In genomic region chr6:119371624-119372023, GRCm38 (mm10) we compare ENCODE assay signal across 26 mouse cellular contexts. TPM values are rescaled to one million over a fixed set of nuclear protein-coding genes. Genes with fewer than 3 reads are reported as not detected.
DNase-seq lines count a peak whose midpoint lies in the region; ATAC-seq and TF ChIP-seq lines count a peak whose summit lies in the region.
"Had no signal": no experiment of that assay in that cellular context is flagged by ENCODE, and none has a peak within 500 bp of the region (broad histone marks: within the 10 kb centered on the region; RNA-seq: fewer than 3 reads in every experiment).

No protein-coding gene starts in this region.

- H3K27me3 ChIP-seq in forebrain, postnatal 0 days (ENCODE audit: insufficient read depth, low read length), result no peaks in the 10 kb centered on the region
- no peaks in the 10 kb centered on the region for H3K27me3 ChIP-seq in forebrain, embryonic 13.5 days
- H3K27me3 ChIP-seq: hindbrain, embryonic 12.5 days; lung, embryonic 15.5 days; neural tube, embryonic 13.5 days; stomach, embryonic 15.5 days had no signal

- no peak overlapping the region for H3K27ac ChIP-seq in forebrain, postnatal 0 days (ENCODE audit: low read depth, low read length)
- no peak overlapping the region for H3K27ac ChIP-seq in forebrain, embryonic 13.5 days
- H3K27ac ChIP-seq in layer of hippocampus, adult 2 months, result no peak overlapping the region
- H3K27ac ChIP-seq: hindbrain, embryonic 12.5 days; lung, embryonic 15.5 days; macrophage; neural tube, embryonic 13.5 days; stomach, embryonic 15.5 days had no signal

- H3K4me3 ChIP-seq in forebrain, postnatal 0 days (ENCODE audit: low read depth, low read length), result no peak overlapping the region
- no peak overlapping the region for H3K4me3 ChIP-seq in forebrain, embryonic 13.5 days
- no peak overlapping the region for H3K4me3 ChIP-seq in layer of hippocampus, adult 2 months
- H3K4me3 ChIP-seq: erythroblast, embryonic 14.5 days; hindbrain, embryonic 12.5 days; lung, embryonic 15.5 days; neural tube, embryonic 13.5 days; stomach, embryonic 15.5 days had no signal

- H3K4me1 ChIP-seq in forebrain, postnatal 0 days (ENCODE audit: insufficient read depth), result no peaks in the 10 kb centered on the region
- H3K4me1 ChIP-seq in forebrain, embryonic 13.5 days, result no peaks in the 10 kb centered on the region
- H3K4me1 ChIP-seq: hindbrain, embryonic 12.5 days; lung, embryonic 15.5 days; neural tube, embryonic 13.5 days; stomach, embryonic 15.5 days had no signal

- no peaks in the 10 kb centered on the region for H3K9me3 ChIP-seq in forebrain, postnatal 0 days (ENCODE audit: low read length)
- no peaks in the 10 kb centered on the region for H3K9me3 ChIP-seq in forebrain, embryonic 13.5 days (replicated peaks)
- H3K9me3 ChIP-seq: hindbrain, embryonic 12.5 days; lung, embryonic 15.5 days; neural tube, embryonic 13.5 days; stomach, embryonic 15.5 days had no signal

- H3K4me2 ChIP-seq in forebrain, postnatal 0 days (ENCODE audit: low read depth), result no peak overlapping the region
- no peak overlapping the region for H3K4me2 ChIP-seq in forebrain, embryonic 13.5 days
- H3K4me2 ChIP-seq: heart, embryonic 11.5 days; hindbrain, embryonic 12.5 days; lung, embryonic 15.5 days; midbrain, embryonic 11.5 days; neural tube, embryonic 13.5 days; stomach, embryonic 15.5 days had no signal

- ATAC-seq in forebrain, postnatal 0 days, result no peak; the same call in 1 of the 2 replicates
- no peak for ATAC-seq in forebrain, embryonic 13.5 days
- ATAC-seq: activated CD4-positive, CD25-positive, alpha-beta regulatory T cell, adult 4 months; forebrain, embryonic 14.5 days had no signal

- peaks cover 5% of the 10 kb centered on the region; the same call in 1 of the 2 replicates for H3K36me3 ChIP-seq in forebrain, postnatal 0 days (ENCODE audit: insufficient read depth)
- peaks cover 16% of the 10 kb centered on the region for H3K36me3 ChIP-seq in forebrain, embryonic 13.5 days (ENCODE audit: poor library complexity, severe bottlenecking)
- H3K36me3 ChIP-seq: stomach, embryonic 15.5 days had no signal

- no peak for DNase-seq in forebrain, postnatal 0 days
- DNase-seq in layer of hippocampus, adult 2 months (ENCODE audit: low spot score in 2 of 2), result no peak
- no peak for DNase-seq in layer of hippocampus, adult 8-10 months (ENCODE audit: low spot score in 2 of 2)
- DNase-seq in 416B (ENCODE audit: low read depth), result peak; percentile 70
- peak; percentile 25 for DNase-seq in brain, adult 2 months (ENCODE audit: low read depth, low spot score)
- DNase-seq in spleen, postnatal 10 days (ENCODE audit: low spot score in 2 of 2), result no peak
- DNase-seq in cerebellum, adult 11 months, result no peak
- DNase-seq: adrenal gland, postnatal 14 days; B cell, adult 2 months; cerebellum, adult 8-10 months; heart, postnatal 14 days; left cerebral cortex, postnatal 4 days; liver; spleen, adult 18-20 months had no signal

- TF ChIP-seq CTCF in forebrain, postnatal 0 days (IDR thresholded peaks at IDR 0.05; ENCODE audit: low read depth), result peak; percentile 40; the same call in 1 of the 2 replicates
- TF ChIP-seq CTCF in layer of hippocampus, adult 2 months (conservative IDR thresholded peaks at IDR 0.05), result peak; percentile 47

- H3K9ac ChIP-seq in forebrain, postnatal 0 days, result no peak overlapping the region
- H3K9ac ChIP-seq in forebrain, embryonic 13.5 days, result no peak overlapping the region
- H3K9ac ChIP-seq: hindbrain, embryonic 12.5 days; lung, embryonic 15.5 days; neural tube, embryonic 13.5 days; stomach, embryonic 15.5 days had no signal

RNA-seq across cellular contexts. Expression of gene Lrtm2, which starts 41.1 kb away (rescaled TPM):
- 12.8 and 17.8 TPM in 2 replicates for total RNA-seq in forebrain, postnatal 0 days (2014; rRNA removed)
- 8.8 and 12.7 TPM in 2 replicates for polyA plus RNA-seq in forebrain, postnatal 0 days (2015; fragmentation: Nextera tagmentation; extraction: Ambion mirVana)
- polyA plus RNA-seq in forebrain, embryonic 13.5 days (2015; fragmentation: Nextera tagmentation; extraction: Ambion mirVana), result 1.1 and 2.0 TPM in 2 replicates
- 10 to 100 TPM; 43.3 to 44.6 TPM for total RNA-seq in layer of hippocampus, adult 2 months (2021)
- 10 to 100 TPM; 43.7 to 47.6 (median 45.5) TPM for total RNA-seq in layer of hippocampus, adult 8-10 months (2022)
- total RNA-seq: adrenal gland, postnatal 14 days had no signal
- polyA plus RNA-seq: activated CD4-positive, CD25-positive, alpha-beta regulatory T cell, adult 4 months; embryonic facial prominence, embryonic 11.5 days; erythroblast, embryonic 14.5 days; heart, embryonic 11.5 days; macrophage; midbrain, embryonic 11.5 days had no signal

RNA-seq across cellular contexts. Expression of gene Adipor2, which starts 45.9 kb away (rescaled TPM):
- 42.9 and 46.9 TPM in 2 replicates for total RNA-seq in forebrain, postnatal 0 days (2014; rRNA removed)
- polyA plus RNA-seq in forebrain, postnatal 0 days (2015; fragmentation: Nextera tagmentation; extraction: Ambion mirVana), result 24.6 and 34.0 TPM in 2 replicates
- polyA plus RNA-seq in forebrain, embryonic 13.5 days (2015; fragmentation: Nextera tagmentation; extraction: Ambion mirVana), result 38.3 and 43.1 TPM in 2 replicates
- 10 to 100 TPM; 37.1 to 40.5 TPM for total RNA-seq in layer of hippocampus, adult 2 months (2021)
- 10 to 100 TPM; 41.4 to 46.2 (median 44.2) TPM for total RNA-seq in layer of hippocampus, adult 8-10 months (2022)

Comparison
In these comparisons a context has a peak if more than half of its experiments do, and no peak if none do; other contexts are left out.
1. DNase-seq: peak in 416B (single experiment) and brain, adult 2 months (single experiment); none in forebrain, postnatal 0 days (single experiment), layer of hippocampus, adult 2 months (0 of 2), layer of hippocampus, adult 8-10 months (0 of 2), spleen, postnatal 10 days (0 of 2) and cerebellum, adult 11 months (single experiment).